Mouse (Mus musculus) CD4-positive helper T cell, adult 2 months (primary cell): Measurements from ENCODE around the gene Kif3a.

Experiments
- DNase-seq: peaks from one replicate; pipeline ENCODE4 v3.0.0-alpha.2; 2012; ENCODE audit warnings: low read depth, missing footprints, low spot score

Kif3a gene

DNA sequence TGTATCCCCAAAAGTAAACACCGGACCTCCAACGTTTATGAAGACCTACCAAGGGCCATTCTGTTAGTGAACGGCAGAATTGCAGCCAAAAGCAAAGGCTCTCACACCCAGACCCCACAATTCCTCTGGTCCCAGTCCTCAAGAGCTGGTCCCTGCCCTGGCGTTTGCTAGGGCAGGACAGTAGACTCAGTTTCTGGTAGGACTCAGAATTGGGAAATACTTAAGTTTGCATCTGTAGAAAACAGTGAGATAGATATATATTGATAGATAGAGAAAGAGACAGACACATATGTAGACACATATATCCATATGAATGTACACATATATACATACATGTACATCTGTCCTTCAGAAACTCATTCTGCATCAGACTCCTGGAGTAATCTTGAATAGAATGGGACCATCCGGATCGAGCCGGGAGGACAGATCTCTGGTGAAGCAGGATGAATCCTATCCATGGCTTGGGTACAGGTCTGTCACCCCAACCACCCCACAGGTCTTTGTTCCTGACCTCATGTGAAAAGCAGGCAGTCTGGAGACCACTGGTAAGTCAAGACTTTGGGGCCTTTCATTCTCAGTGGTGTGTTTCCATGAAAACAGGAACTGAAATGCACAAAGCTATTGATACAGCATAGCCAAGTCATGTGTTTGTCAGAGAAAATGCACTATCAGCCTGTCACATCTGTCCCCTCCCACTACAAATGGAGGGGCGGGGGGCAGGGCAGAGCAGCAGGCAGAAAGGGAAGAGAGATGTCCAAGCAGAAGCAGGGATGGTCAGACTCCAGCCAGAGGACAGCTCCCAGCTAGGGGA, 49.8 kb downstream of the Kif3a start:
- DNase-seq: peak; percentile 74

DNA sequence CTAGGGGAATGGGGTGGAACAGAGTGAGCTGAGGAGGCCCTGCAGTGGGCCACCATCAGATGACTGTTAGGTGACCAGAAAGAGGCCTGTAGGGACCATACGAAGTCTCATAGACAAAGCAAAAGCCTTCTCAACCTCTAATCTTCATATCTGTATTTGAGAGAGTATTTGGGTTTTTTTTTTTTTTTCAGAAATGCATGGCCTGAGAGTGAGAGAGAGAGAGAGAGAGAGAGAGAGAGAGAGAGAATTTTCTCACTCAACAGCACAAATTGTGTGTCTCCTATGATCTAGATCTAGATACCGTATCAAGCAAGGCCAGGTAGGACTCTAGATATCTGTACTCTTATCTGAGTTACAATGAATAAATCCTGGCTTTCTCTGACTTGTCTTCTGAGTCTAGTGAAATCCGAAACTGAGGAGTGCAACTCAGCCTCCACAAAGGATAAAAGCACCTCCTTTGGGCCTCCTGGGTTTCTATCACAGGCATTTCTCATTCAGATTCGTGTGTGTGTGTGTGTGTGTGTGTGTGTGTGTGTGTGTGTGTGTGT, 50.5 kb downstream of the Kif3a start:
- peak; percentile 42 for DNase-seq

DNA sequence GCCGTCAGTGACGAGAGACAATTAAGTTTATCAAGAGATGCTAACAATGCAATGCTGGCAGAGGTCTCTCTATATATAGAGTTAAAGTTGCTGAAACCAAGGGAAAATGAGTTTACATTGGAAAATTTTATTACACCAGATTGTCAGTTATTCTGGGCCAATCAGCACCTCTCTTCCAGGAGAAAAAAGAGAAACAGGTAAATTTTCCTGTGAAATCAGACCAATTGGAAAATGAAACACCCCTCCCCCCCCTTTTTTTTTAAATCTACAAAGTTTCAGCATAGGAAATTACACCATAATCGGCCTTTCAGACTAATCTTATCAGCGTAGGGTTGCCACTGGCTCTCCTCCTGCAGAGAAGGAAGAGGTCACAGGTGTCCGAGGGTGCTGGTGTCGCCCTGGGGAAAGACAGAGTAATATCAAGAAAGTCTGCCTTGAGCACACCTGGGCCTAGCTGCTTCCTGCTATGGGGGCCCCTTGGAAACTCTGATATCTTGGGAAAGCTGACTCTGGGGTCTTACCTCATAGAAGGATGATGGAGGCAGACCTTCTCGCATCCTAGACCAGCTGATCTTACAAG, 51.5 kb downstream of the Kif3a start, which contains the start of gene Il4:
Gene Il4, minus strand, starts transcription at position 51 of the 580 bp plus-strand sequence.
- no peak for DNase-seq

DNA sequence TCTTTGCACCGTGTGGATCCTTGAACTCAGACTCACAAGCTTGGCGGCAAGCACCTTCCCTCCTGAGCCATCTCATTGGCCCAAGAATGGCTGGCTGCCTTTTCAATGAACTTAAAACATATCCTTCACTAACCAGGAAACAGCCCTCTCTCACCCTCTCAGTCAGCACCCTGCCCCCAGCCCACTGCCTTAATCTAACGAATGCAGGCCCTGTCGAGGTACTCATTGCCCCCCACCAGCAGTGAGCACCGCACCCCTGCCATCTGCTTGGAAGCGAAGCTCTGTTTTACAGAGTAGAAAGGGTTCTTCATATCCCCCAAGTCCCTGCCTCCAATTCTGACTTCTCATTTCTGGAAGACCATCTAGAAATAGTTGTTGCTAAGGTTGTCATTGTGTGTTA, 52.2 kb downstream of the Kif3a start:
- DNase-seq: no peak

DNA sequence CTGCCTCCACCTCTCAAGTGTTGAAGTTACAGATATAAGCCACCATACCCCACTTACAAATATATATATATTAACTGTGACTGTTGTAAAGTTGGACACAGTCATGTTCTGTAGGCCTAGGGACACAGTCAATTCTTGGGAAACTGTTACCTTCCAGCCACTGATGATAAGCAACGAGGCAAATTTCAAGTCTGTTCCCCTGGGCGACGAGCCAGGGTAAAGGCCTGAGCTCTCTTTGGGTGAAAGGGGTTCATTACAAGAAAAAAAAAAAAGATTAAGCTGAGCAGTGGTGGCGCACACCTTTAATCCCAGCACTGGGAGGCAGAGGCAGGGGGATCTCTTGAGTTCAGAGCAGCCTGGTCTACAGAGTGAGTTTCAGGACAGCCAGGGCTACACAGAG, 52.9 kb downstream of the Kif3a start:
- DNase-seq: no peak

DNA sequence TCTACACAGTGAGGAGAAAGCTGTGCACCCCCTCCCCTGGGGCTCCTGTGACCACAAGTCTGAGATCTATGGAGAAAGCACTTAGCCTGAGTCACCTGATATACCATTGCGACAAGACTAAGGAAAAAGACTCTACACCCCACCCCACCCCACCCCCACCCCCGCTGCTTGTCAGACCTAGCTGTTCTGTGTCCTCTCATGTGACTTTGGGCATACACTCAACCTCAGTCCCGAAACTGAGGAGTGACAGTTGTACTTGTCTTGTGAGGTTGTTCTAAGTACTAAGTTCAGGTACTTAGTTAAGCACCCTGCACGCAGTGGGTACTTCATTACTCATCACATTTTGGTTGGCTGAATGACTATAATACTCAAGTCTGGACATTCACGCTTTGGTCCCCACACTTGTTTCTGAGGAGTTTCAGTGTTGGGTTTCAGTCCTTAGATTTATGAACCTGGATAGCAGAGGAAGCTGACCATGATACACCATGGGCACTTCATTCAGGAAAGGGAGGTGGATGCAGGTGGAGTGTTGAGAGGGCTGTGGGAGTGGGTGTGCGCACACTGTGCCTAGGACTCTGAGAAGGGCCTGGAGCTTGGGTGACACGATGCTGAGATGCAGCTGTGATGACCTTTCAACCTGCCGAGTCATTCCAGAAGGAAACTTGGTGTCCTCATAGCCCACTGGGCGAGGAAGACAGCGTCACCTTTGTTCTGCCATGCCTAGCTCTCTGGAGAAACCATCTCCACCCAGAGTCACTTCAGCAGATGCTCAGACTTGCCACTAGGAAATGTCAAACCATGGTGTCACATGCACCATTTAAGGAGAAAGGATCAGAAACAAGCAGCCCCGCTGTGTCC, 54.6 kb downstream of the Kif3a start:
- no peak for DNase-seq

DNA sequence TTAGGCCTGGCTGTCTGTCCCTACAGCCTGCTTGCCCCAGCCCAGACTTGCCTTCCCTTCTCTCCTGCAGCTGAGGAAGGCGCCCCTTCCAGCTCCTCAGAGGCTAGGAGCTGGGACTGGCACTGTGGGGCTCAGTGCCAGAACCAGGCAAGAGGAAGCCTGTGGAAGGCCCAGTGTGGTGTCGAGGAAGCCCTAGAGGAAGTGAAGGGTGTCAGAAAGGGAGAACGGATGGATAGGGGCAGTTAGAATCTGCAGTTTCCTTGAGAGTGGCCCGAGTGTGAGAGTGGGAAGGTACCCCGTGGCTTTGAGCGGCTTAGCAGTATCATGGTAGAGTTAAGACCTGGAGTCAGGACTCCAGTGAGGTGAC, 55.2 kb downstream of the Kif3a start:
- DNase-seq: no peak

DNA sequence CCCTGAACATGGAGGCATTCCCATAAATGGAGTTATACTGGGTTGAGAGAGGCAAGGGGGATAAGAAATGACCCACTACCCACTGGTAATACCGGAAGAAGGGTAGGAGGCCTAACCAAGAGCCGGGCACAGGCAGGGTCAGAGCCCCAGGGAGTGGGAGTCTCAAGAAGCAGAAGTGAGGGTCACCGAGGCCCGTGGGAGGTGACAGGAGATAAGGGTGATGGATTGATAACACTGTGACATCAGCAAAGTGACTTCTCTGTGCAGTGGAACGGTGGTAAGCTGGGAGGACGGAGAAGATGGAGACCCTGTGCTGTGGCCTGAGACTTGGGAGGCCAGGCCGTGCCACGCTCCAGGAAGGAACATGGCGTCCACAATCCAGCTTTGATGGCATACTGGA, 56.4 kb downstream of the Kif3a start:
- DNase-seq: no peak

DNA sequence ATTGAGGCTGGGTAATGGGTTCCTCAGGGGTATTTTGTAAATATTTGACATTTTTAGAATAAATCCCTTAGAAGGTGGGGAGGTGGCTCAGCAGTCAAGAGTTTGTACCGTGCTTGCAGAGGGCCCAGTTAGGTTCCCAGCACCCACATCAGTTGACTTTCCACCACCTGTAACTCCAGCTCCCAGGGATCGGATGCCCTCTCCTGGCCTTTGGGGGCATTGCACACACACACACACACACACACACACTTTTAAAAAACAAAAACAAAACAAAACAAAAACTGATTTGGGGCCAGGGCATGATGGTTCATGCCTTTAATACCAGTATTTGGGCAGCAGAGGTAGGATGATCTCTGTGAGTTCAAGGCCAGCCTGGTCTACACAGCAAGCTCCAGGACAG, 56.9 kb downstream of the Kif3a start:
- DNase-seq: no peak

DNA sequence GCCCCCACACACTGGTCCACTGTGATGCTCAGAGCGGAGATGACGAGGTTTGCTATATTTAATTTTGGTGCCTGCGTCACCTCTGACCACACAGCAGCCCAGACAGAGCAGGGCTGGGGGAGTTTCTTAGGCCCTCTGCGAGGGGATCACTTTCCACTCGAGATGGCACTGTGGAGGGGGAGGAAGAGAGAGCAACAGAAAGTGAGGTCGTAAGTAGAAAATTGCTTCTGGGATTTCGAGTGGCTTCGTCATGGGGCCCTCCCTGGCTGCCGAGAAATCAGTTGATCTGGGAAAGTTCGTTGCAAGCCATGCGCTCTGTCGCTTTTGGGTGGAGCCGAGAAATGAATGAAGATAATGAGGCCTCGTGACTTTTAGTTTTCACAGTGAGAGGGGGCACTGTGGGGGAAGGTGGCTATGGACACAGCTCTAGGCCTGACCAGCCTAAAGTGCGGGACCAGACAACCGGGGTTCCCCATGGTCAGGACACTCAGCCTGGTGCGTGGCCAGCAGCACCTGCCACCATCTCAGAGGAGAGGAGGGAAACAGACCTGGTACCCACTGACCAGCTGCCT, 59.7 kb downstream of the Kif3a start:
- peak; percentile 74 for DNase-seq

DNA sequence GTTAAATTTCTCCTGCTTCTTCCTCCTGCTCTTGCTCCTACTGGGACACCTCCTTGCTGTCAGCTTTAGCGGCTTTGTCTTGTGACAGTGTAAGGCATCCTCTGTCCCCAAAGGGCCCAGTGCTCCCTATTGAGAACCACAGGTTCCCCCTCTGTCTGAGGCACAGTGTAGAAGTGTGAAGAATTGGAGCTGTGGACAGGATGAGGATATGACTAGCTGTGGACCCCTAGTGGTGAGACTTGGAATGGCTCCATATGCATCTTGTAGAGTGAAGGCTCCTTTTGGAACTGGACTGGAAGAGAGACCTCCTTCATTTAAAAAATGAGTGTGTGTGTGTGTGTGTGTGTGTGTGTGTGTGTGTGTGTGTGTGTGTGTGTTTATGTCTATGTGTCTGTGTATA, 60.7 kb downstream of the Kif3a start:
- DNase-seq: peak; percentile 83

DNA sequence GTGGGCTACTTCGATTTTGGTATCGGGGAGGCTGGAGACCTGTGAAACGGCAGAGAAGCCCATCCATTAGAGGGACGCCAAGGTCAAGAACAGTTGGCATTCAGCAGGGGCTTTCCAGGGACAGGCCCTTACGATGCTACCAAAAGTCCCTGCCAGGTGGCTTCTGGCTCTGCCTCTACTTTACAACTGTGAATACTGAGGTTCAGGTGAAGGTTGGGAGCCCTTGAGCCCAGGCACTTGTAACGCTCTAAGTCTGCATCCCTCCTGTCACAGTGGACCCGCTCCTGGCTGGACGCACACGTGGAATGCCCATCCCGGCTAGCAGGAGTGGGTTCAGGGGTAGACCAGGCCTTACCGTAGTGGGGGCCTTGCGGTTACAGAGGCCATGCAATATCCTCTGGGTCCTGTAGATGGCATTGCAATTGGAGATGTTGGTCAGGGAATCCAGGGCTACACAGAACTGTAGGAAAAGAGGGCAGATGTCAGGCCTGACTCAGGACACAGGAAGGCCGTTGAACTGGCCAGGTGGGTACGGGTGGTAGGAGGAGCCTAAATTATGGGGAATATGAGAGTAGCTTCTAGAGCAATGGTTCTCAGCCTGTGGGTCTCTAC, 65.0 kb downstream of the Kif3a start:
- DNase-seq: no peak

DNA sequence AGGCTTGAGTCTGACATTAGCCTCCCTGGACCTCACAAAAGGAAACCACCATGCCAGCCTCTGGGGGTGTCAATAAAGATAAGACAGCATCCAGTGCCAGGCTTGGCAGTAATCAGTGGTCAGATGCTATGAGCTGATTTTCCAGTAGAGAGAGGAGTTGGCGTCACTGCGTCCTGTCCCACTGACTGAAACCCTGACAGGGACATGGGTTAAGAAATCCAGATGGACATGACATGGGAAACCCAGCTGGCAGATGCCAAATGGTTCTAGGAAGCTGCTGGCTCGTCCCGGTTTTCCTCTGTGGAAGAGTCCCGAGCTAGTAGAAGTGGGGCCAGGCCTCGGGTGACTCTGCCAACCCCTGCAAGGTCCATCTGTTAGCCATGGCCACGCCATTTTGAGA, 66.5 kb downstream of the Kif3a start:
- DNase-seq: no peak

DNA sequence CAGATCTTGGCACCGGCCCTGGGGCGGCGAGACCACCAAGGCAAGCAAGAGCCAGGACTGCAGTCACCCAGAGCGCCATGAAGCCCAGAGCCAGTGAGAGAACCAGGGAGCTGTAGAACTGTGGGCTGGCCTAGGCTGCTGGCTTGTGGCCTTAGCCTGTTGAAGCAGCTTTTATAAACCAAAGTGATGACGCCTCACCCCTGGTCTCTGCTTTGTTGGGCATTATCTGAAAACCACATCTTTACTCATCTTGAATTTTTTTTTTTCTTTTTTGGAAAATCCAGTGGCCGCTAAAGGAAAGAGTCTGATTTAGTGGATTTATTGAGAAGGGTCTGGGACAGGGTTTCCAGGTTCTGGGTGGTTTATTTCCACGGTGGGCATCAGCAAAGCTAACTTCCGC, 67.4 kb downstream of the Kif3a start, which contains the start of gene Il13:
Gene Il13, minus strand, starts transcription at position 147 of the 400 bp plus-strand sequence.
- peak; percentile 50 for DNase-seq

DNA sequence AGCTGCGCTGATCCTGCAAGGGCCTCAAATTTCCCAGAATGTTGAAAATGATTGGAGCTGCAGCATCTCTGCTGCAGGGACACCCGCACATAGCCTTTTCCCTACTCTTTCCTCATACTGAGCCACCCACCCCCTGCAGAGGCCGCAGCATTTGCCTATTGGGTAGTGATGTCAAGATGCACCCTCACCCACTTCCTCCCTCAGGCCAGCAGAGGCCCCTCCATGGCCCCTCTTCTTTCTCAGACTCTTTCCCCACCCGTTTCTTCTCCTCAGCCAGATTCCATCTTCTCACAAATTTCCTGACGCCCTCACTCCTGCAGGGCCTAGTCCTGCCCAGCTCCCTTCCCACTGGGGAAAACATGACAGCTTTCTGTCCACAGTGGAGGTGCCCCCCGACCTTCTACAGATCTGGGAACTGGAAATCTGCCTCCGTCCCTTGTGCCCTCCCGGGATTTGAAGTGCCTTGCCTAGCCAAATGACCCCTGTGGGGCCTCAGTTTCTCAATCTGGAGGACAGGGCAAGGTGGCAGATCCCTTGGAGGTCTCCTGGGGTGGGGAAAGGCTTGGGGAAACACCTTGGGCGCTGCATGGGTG, 68.5 kb downstream of the Kif3a start:
- no peak for DNase-seq

DNA sequence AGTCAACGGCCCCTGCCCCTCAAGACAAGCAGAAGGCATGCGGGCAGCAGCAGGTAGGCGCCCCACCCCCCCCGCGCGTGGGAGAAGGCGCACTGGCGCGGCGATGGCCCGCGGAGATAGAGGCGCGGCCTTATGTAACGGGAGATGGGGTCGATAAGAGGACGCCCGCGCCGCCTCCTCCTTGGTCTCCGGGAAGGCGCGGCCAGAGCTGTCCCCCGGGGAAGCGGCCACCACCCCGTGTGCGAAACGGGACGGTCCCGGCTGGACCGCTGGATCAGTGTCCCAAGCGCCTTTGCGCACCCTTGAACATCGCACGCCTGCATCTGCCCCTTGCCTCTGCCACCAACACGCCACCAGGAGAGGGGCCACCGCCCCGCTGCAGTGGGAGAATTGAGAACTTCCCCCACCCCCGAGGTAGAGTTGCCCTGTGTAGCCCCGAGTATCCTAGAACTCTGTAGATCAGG, 69.0 kb downstream of the Kif3a start:
- peak; percentile 73 for DNase-seq

DNA sequence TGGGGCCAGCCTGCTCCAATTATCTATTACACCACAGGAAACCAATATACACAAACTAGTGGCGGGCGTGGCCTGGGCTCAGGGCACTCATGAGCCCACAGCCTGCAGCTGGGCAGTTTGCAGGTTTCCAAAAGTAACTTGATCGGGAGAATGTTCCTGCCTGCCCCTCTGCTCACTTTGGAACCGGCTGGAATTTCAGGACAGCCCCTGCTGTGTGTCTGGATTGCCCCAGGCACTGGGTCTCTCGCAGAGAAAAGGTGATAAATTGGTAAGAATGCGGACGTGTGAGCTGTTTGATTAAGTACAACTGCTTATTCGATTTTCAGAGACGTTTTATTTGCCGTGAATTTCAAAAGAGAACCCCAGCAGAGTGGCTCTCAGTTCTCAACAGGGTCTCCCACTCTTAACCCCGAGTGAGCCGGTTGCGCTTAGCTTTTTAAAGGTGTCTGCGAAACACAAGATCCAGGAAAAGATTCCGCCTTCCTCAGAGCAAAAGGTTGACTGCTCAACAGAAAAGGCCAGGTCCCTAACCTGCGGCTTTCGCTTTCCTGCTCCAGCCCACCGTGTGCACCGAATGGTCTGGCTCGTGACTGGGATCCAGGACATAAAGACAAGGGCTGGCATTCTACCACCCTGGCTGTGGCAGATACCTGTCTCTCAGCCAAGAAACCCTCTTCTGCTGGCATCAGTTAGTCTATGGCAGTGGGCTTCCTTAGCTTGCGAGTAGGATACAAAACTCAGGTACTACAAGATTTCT, 70.0 kb downstream of the Kif3a start:
- DNase-seq: no peak

DNA sequence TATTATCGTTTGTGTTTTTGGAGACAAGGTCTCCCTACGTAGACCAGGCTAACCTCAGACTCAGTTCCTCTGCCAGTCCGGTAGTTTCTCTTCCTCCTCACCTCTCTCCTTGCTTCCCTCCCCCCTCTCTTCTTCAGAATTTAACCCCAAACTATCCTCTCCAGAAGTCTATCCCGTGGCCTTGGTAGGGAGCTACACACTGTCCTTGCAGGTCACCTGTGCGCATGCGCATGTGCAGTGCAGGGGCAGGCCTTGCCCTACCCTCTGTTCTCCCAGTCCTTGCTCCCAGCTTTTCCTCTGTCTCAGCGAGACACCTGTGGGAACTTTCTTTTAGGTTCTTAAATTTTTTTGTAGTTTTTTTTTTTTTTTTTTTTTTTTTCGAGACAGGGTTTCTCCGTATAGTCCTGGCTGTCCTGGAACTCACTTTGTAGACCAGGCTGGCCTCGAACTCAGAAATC, 70.7 kb downstream of the Kif3a start:
- no peak for DNase-seq

DNA sequence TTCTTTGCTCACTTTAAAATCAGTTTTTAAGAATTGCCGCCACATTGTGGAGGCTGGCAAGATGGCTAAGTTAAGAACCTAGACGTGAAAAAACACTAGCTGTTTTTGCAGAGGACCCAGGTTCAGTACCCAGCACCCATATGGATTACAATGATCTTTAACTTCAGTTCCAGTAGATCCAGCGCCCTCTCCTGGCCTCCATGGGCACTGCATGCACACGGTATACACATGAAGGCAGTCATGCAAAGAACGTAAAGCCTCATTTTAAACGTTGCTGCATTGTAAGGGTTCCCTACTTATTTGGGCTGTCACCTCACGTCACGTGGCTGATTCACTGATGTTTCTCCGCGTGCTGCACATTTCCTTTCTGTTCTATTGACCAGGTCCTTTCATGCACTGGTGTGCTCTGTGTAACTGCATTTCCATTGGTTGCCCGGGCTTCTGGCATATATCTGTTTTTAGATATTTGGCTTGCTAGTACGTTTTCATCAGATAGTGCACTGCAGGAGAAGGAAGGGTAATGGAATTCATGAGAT, 75.6 kb downstream of the Kif3a start:
- no peak for DNase-seq

DNA sequence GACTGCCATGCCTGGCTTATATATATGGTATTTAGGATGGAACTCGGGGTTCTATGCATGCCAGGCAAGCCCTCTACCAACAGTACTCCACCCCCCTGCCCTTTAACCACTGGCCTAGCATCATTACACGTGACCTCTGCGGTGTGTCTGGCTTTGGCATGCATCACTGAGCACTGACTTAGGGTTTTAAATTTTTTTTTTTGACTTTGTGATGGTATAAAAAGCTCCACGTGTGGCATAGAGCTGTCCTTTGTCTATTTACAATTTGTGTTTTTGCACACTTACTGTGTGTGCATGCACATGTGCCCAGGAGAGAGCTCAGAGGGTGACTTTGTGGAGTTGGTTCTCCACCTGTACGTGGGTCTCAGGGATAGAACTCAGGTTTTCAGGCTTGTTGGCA, 76.8 kb downstream of the Kif3a start:
- no peak for DNase-seq
